Mouse (Mus musculus): ENCODE results near the gene Fyn.

DNA sequence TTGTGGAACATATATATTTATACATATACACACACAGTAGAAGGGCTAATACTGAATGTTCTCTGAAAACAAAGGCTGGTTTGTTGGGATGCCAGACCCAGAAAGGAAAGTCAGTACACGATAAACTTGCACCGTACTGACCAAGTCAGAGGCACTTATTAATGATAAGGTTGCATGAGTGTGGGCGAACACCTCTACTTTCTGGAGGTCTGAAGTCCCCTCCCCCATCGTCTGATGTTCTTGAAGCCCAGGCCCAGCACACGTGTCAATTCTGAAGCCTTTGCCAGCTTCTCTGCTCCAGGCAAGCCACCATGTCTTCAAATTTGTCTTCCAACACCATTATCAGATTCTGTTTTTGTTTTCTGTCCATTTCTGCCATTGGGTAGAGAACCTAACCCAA lies 3.3 kb downstream of the Fyn start:
- TF ChIP-seq USF1 (IDR thresholded peaks at IDR 0.05; ENCODE audit: low read depth, low read length), result no peak
- no peak for TF ChIP-seq CTCF (conservative IDR thresholded peaks at IDR 0.05 in 1 of 2, IDR thresholded peaks at IDR 0.05 in 1 of 2; ENCODE audit: low read depth in 2 of 2, low read length in 2 of 2)
- no peak for TF ChIP-seq TBP (conservative IDR thresholded peaks at IDR 0.05; ENCODE audit: low read depth, low read length)
- no peak for TF ChIP-seq MAFK (IDR thresholded peaks at IDR 0.05; ENCODE audit: insufficient replicate concordance, low read length)
